Mouse (Mus musculus): ENCODE measurements around the gene Ptk6.

Ptk6 gene

GRCm38 (mm10) chr2:181166469-181166868 lies 36.1 kb downstream of the Ptk6 start:
- no peak for DNase-seq (ENCODE audit: low read depth, low spot score)

- no peak for DNase-seq (ENCODE audit: low read depth, low spot score)
Measured at GRCm38 (mm10) chr2:181160821-181161220, 41.8 kb downstream of the Ptk6 start.

- peak; percentile 48 for DNase-seq (ENCODE audit: low read depth, low spot score)
Measured at GRCm38 (mm10) chr2:181159771-181160170, 42.8 kb downstream of the Ptk6 start.

GRCm38 (mm10) chr2:181159091-181159514 lies 43.5 kb downstream of the Ptk6 start:
- DNase-seq (ENCODE audit: low read depth, low spot score) = no peak

DNA sequence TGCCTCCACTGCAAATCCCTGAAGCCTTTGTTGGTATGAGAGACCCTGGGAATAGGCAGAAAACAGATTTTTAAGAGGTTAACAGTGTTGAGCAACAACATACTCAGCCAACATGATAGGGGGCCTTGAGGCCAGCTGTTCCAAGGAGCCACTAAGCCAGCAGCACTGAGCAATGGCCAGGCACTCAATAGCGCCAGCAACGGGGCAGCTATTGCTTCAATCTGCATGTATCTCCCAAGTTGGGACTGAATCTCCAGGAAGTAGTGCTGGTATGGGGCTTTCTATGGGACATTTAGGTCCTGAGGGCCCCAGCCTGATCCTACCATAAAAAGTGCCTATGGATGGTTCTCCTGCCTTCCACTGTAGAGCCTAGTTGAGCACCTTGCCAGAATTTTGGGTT lies 44.1 kb downstream of the Ptk6 start:
- DNase-seq (ENCODE audit: low read depth, low spot score) = no peak

GRCm38 (mm10) chr2:181157716-181158302 lies 44.8 kb downstream of the Ptk6 start:
- DNase-seq (ENCODE audit: low read depth, low spot score) = no peak

GRCm38 (mm10) chr2:181157180-181157579 lies 45.4 kb downstream of the Ptk6 start:
- no peak for DNase-seq (ENCODE audit: low read depth, low spot score)

DNA sequence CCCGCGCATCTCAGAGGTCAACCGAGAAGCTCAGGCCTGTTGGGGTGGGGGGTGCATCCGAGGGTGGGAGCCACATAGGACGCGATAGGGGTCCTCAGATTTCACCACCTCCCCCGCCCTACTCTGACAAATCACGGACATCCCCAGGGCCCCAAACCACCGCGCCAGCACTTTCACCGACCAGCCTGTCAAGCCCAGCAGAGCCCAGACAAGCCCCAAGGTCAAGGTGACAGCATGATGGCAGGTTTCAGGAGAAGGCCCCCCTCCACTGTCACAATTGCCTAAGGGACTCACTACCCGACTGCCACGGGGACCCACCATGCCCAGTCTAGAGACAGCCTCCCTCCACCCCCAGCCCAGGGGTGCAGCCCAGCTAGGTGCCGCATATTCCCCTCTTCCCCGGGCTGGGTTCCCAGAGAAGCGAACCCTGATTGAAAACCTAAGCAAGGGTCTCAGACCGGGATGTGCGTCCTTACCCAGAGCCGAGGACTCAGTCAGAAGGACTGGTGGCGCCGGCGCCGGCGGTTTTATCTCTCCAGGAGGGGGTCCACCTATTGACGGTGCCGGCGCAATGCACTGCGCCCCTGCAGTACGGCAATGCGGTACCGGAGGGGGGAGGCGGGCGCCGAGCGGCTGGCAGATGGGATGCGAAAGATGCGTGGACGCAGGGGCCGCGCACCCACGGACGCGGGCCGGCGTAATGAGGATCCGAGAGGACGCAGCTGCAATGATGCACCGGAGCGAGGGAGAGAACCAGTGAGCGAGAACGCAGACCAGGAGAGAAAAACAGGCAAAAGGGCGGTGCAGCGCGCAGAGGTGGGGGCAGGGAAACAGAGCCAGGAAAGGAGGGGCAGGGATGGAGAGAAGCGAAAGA lies 46.1 kb downstream of the Ptk6 start, which contains the start of gene Eef1a2:
Gene Eef1a2, minus strand, starts transcription at position 767 of the 874 bp plus-strand sequence.
- DNase-seq (ENCODE audit: low read depth, low spot score) = no peak

GRCm38 (mm10) chr2:181155801-181156200 lies 46.8 kb downstream of the Ptk6 start:
- no peak for DNase-seq (ENCODE audit: low read depth, low spot score)

- DNase-seq (ENCODE audit: low read depth, low spot score) = no peak
Measured at GRCm38 (mm10) chr2:181154831-181155415, 47.7 kb downstream of the Ptk6 start.

GRCm38 (mm10) chr2:181154361-181154760 lies 48.2 kb downstream of the Ptk6 start:
- DNase-seq (ENCODE audit: low read depth, low spot score) = no peak

DNA sequence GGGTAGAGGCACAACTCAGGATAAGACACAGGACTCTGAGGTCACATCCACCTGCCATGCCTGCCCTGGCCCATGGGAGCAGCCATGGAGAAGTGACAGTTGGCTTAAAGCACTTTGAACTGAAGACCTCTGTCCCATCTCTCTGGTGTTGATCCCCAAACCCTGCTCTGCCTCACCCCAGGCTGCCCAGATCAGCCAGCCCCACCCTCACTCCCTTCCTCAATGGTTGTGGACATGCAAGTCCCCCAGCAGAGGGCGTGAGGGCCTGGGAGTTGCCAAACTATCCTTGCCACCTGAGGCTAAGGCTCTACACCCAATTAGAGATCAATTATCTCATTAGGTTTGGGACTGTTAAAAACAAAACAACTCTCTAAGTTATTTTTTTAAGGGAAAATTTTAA lies 48.8 kb downstream of the Ptk6 start:
- DNase-seq (ENCODE audit: low read depth, low spot score) = peak; percentile 56

- no peak for DNase-seq (ENCODE audit: low read depth, low spot score)
Measured at GRCm38 (mm10) chr2:181153131-181153530, 49.5 kb downstream of the Ptk6 start.

DNA sequence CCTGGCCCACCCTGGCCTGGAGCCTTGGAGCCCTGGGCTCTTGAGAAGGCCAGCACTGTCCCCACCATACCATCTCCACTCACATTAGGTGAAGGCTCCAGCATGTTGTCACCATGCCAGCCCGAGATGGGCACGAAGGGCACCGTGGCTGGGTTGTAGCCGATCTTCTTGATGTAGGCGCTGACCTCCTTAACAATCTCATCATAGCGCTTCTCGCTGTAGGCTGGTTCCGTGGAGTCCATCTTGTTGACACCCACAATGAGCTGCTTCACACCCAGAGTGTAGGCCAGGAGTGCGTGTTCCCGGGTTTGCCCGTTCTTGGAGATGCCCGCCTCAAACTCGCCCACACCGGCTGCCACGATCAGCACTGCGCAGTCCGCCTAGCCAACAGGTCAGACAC lies 49.9 kb downstream of the Ptk6 start:
- DNase-seq (ENCODE audit: low read depth, low spot score) = no peak

- no peak for DNase-seq (ENCODE audit: low read depth, low spot score)
Measured at GRCm38 (mm10) chr2:181150281-181150680, 52.3 kb downstream of the Ptk6 start.

GRCm38 (mm10) chr2:181148318-181148955 lies 54.2 kb downstream of the Ptk6 start:
- no peak for DNase-seq (ENCODE audit: low read depth, low spot score)

DNA sequence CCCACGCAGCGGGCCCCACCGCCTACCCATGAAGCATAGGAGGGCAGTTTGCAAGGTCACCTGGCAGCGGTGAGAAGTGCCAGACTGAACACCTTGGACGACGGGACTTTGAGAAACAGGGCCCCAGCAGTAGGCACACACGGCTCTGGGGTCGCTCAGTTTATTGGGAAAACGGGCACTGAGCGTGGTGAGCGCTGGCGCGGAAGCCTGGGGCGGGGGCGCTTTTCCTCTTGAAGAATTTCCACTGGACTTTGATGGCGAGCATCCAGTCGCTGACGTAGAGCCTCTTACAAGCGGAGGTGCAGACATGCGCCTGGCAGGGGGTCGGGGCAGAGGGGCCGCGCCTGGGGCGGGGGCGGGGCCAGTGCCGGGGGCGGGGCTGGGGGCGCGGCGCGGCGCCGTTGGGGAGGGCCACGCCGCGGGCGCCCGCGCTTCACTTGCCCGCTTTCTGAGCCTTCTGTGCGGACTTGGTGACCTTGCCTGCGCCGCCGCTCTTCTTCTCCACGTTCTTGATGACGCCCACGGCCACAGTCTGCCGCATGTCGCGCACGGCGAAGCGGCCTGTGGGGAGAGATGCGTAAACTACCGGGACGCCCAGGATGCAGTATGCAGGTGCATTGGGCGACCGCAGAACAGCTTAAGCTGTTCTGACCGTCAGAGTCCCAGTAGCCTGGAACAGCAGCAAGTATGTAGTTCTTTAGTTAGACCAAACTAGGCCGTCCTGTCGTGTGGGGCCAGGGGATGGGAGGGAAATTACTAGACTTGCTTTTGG lies 54.9 kb downstream of the Ptk6 start:
- DNase-seq (ENCODE audit: low read depth, low spot score) = peak; percentile 74

DNA sequence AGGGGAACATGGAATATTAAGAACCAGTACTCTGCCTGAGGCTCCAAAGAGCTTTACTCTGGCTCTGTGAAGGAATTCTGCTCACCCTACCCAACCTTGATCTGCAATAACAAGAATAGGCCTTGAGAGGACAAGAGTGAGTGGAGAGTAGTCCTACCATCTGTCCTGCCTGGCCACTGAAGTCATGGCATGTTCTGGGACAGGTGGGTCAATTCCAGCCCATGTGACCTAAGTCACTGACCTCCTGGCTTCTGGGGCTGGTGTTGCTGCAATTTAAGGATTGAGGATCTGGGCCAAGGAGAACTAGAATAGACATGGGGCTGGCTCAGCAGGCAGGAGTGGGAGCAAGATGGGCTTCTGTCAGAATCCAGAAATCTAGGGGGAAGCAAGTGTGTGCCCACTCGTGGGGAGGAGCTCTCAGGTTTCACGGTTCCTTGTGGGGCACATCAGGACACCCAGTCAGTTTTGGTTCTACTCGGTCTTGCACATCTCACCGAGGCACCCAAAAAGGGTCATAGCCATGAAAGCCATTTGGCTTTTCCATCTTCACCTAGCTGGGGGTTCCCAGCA lies 55.5 kb downstream of the Ptk6 start:
- DNase-seq (ENCODE audit: low read depth, low spot score) = no peak

DNA sequence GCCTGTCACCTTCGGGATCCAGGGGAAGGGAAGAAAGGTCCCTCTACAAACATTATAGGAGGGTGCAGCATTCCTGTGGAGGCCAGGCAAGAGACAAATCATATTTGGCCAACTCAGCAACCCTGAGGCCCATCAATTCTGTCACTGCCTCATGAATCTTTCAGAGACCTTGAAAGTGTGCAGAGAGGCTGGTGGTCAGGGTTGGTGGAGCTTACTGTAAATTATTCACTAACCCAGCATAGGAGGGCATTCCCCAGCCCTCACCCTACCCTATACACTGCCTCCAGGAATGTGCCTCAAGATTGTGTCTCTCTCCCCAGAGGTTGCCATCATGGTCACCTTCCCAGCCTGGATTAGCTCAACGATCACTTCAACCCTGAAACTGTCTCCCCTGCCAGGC lies 57.9 kb downstream of the Ptk6 start:
- DNase-seq (ENCODE audit: low read depth, low spot score) = no peak
